Mouse (Mus musculus) neural tube, embryonic 15.5 days (tissue): ENCODE results near the gene Col9a2. TPM values are rescaled to one million over a fixed set of nuclear protein-coding genes. Genes with fewer than 3 reads are reported as not detected.

Source experiments
- ATAC-seq: fragments of 200-750 bp; cut with Nextera tagmentation; 2 replicates; pipeline ENCODE4 v1.8.0; 2017; ENCODE audit warnings: mild to moderate bottlenecking, moderate TSS enrichment, moderate library complexity; ENCODE audit not compliant: low FRiP score
- H3K27ac ChIP-seq: fragments of 300-500 bp; sonication (generic); replicated peaks from 2 replicates; pipeline ENCODE4 v1.5.1; 2015; ENCODE audit warnings: mild to moderate bottlenecking, inconsistent platforms
- H3K27me3 ChIP-seq: fragments of 300-500 bp; sonication (generic); replicated peaks from 2 replicates; pipeline ENCODE4 v1.6.1; 2015; ENCODE audit warnings: inconsistent platforms
- H3K36me3 ChIP-seq: fragments of 300-500 bp; sonication (generic); 2 replicates; pipeline ENCODE4 v1.6.1; 2015; ENCODE audit warnings: inconsistent platforms
- H3K4me1 ChIP-seq: fragments of 300-500 bp; sonication (generic); 2 replicates; pipeline ENCODE4 v1.6.1; 2015; ENCODE audit warnings: inconsistent platforms
- H3K4me2 ChIP-seq: fragments of 300-500 bp; sonication (generic); 2 replicates; pipeline ENCODE4 v1.6.1; 2015; ENCODE audit warnings: inconsistent platforms, mild to moderate bottlenecking, moderate library complexity
- H3K4me3 ChIP-seq: fragments of 300-500 bp; sonication (generic); replicated peaks from 2 replicates; pipeline ENCODE4 v1.5.1; 2015; ENCODE audit warnings: mild to moderate bottlenecking, inconsistent platforms
- H3K9ac ChIP-seq: fragments of 300-500 bp; sonication (generic); replicated peaks from 2 replicates; pipeline ENCODE4 v1.6.1; 2015; ENCODE audit warnings: mild to moderate bottlenecking, inconsistent platforms
- H3K9me3 ChIP-seq: fragments of 300-500 bp; sonication (generic); replicated peaks from 2 replicates; pipeline ENCODE4 v1.6.1; 2016; ENCODE audit warnings: inconsistent platforms
- WGBS: fragments of 180-500 bp; shearing (Covaris S2); methylation state at CpG from one replicate; pipeline ENCODE4 v1.1.7; 2015; ENCODE audit warnings: mixed read lengths; 5-methylcytosine and 5-hydroxymethylcytosine counted together
- polyA plus RNA-seq: library from polyadenylated mRNA; unstranded; fragments of >200 nt; fragmentation: Nextera tagmentation; extraction: Ambion mirVana; gene quantifications from 2 replicates; pipeline ENCODE4 v1.2.1, GENCODE M21; 2015

Gene Col9a2
- polyA plus RNA-seq, 1 experiment from 2014 or later: 36.1 TPM

- WGBS: 93% methylated on average over 2 of the region's 2 CpGs
- Histone ChIP-seq H3K4me3 (no peak overlapping the region), H3K4me1 (no peaks in the 10 kb centered on the region), H3K9ac (no peak overlapping the region), H3K27ac (no peak overlapping the region), H3K4me2 (no peak overlapping the region), H3K36me3 (no peaks in the 10 kb centered on the region), H3K27me3 (no peaks in the 10 kb centered on the region), H3K9me3 (no peaks in the 10 kb centered on the region)
- ATAC-seq: no peak
Measured at GRCm38 (mm10) chr4:121023941-121024340, 15.2 kb upstream of the Col9a2 start.

- Histone ChIP-seq H3K9me3 (no peaks in the 10 kb centered on the region), H3K27me3 (no peaks in the 10 kb centered on the region), H3K9ac (no peak overlapping the region), H3K4me1 (no peaks in the 10 kb centered on the region), H3K4me3 (no peak overlapping the region), H3K36me3 (no peaks in the 10 kb centered on the region), H3K4me2 (no peak overlapping the region), H3K27ac (no peak overlapping the region)
- ATAC-seq: no peak
- WGBS: 52% methylated on average over 2 of the region's 2 CpGs
Measured at GRCm38 (mm10) chr4:121025681-121026080, 13.5 kb upstream of the Col9a2 start.

GRCm38 (mm10) chr4:121028146-121028545, 11.0 kb upstream of the Col9a2 start:
- ATAC-seq: no peak
- H3K9me3 ChIP-seq: no peaks in the 10 kb centered on the region
- H3K4me2 ChIP-seq: no peak overlapping the region
- 79% methylated on average over 1 of the region's 1 CpGs for whole genome bisulfite sequencing
- no peaks in the 10 kb centered on the region for H3K4me1 ChIP-seq
- no peaks in the 10 kb centered on the region for H3K27me3 ChIP-seq
- H3K27ac ChIP-seq: no peak overlapping the region
- no peak overlapping the region for H3K9ac ChIP-seq
- H3K4me3 ChIP-seq: no peak overlapping the region
- H3K36me3 ChIP-seq: no peaks in the 10 kb centered on the region

GRCm38 (mm10) chr4:121028659-121029392, 10.4 kb upstream of the Col9a2 start:
- Histone ChIP-seq H3K27me3 (no peaks in the 10 kb centered on the region), H3K4me3 (no peak overlapping the region), H3K4me1 (no peaks in the 10 kb centered on the region), H3K27ac (no peak overlapping the region), H3K9ac (no peak overlapping the region), H3K36me3 (no peaks in the 10 kb centered on the region), H3K4me2 (no peak overlapping the region), H3K9me3 (no peaks in the 10 kb centered on the region)
- WGBS: 31% methylated on average over 14 of the region's 14 CpGs
- ATAC-seq: no peak

- no peaks in the 10 kb centered on the region for H3K4me1 ChIP-seq
- H3K9ac ChIP-seq: no peak overlapping the region
- WGBS: 79% methylated on average over 3 of the region's 3 CpGs
- H3K27ac ChIP-seq: no peak overlapping the region
- ATAC-seq: no peak
- no peaks in the 10 kb centered on the region for H3K9me3 ChIP-seq
- H3K27me3 ChIP-seq: no peaks in the 10 kb centered on the region
- H3K36me3 ChIP-seq: no peaks in the 10 kb centered on the region
- H3K4me2 ChIP-seq: no peak overlapping the region
- no peak overlapping the region for H3K4me3 ChIP-seq
Measured at GRCm38 (mm10) chr4:121029632-121030031, 9.6 kb upstream of the Col9a2 start.

GRCm38 (mm10) chr4:121031440-121031839, 7.7 kb upstream of the Col9a2 start:
- no peaks in the 10 kb centered on the region for H3K9me3 ChIP-seq
- H3K4me3 ChIP-seq: no peak overlapping the region
- no peak for ATAC-seq
- no peaks in the 10 kb centered on the region for H3K27me3 ChIP-seq
- no peaks in the 10 kb centered on the region for H3K4me1 ChIP-seq
- no peaks in the 10 kb centered on the region for H3K36me3 ChIP-seq
- H3K27ac ChIP-seq: no peak overlapping the region
- H3K9ac ChIP-seq: no peak overlapping the region
- no peak overlapping the region for H3K4me2 ChIP-seq
- WGBS: 54% methylated on average over 4 of the region's 4 CpGs

GRCm38 (mm10) chr4:121033006-121033405, 6.2 kb upstream of the Col9a2 start:
- Histone ChIP-seq H3K27me3 (no peaks in the 10 kb centered on the region), H3K9me3 (no peaks in the 10 kb centered on the region), H3K9ac (no peak overlapping the region), H3K36me3 (no peaks in the 10 kb centered on the region), H3K4me2 (no peak overlapping the region), H3K27ac (no peak overlapping the region), H3K4me1 (no peaks in the 10 kb centered on the region), H3K4me3 (no peak overlapping the region)
- WGBS: 79% methylated on average over 2 of the region's 2 CpGs
- ATAC-seq: no peak

GRCm38 (mm10) chr4:121040323-121040722, 1.1 kb downstream of the Col9a2 start:
- 62% methylated on average over 14 of the region's 14 CpGs for WGBS
- ATAC-seq: peak; percentile 5; the same call in 1 of the 2 replicates
- Histone ChIP-seq H3K36me3 (no peaks in the 10 kb centered on the region), H3K4me2 (peak overlapping the region; percentile 79), H3K9ac (no peak overlapping the region), H3K27ac (peak overlapping the region; percentile 71; the same call in 1 of the 2 replicates), H3K9me3 (no peaks in the 10 kb centered on the region), H3K4me1 (peaks cover 31% of the 10 kb centered on the region), H3K4me3 (peak overlapping the region; percentile 46), H3K27me3 (peaks cover 12% of the 10 kb centered on the region; the same call in 1 of the 2 replicates)

- peak; percentile 69 for ATAC-seq
- H3K4me3 ChIP-seq: peak overlapping the region; percentile 1; the same call in 1 of the 2 replicates
- H3K4me1 ChIP-seq: peaks cover 31% of the 10 kb centered on the region
- H3K27ac ChIP-seq: peak overlapping the region; percentile 71
- H3K9me3 ChIP-seq: no peaks in the 10 kb centered on the region
- peak overlapping the region; percentile 79 for H3K4me2 ChIP-seq
- peaks cover 12% of the 10 kb centered on the region; the same call in 1 of the 2 replicates for H3K27me3 ChIP-seq
- no peak overlapping the region for H3K9ac ChIP-seq
- 10% methylated on average over 18 of the region's 18 CpGs for WGBS
- no peaks in the 10 kb centered on the region for H3K36me3 ChIP-seq
Measured at GRCm38 (mm10) chr4:121040897-121041671, 1.9 kb downstream of the Col9a2 start.

- H3K9me3 ChIP-seq: no peaks in the 10 kb centered on the region
- peaks cover 31% of the 10 kb centered on the region for H3K4me1 ChIP-seq
- WGBS: 55% methylated on average over 5 of the region's 5 CpGs
- H3K27me3 ChIP-seq: peaks cover 12% of the 10 kb centered on the region; the same call in 1 of the 2 replicates
- no peak overlapping the region for H3K4me3 ChIP-seq
- no peaks in the 10 kb centered on the region for H3K36me3 ChIP-seq
- H3K27ac ChIP-seq: peak overlapping the region; percentile 71; the same call in 1 of the 2 replicates
- H3K9ac ChIP-seq: no peak overlapping the region
- no peak overlapping the region for H3K4me2 ChIP-seq
- ATAC-seq: no peak
Measured at GRCm38 (mm10) chr4:121042472-121042871, 3.3 kb downstream of the Col9a2 start.

GRCm38 (mm10) chr4:121042946-121043345, 3.8 kb downstream of the Col9a2 start:
- Histone ChIP-seq H3K4me3 (no peak overlapping the region), H3K27me3 (peaks cover 12% of the 10 kb centered on the region; the same call in 1 of the 2 replicates), H3K4me2 (no peak overlapping the region), H3K9ac (no peak overlapping the region), H3K9me3 (no peaks in the 10 kb centered on the region), H3K36me3 (no peaks in the 10 kb centered on the region), H3K27ac (no peak overlapping the region), H3K4me1 (peaks cover 31% of the 10 kb centered on the region)
- 43% methylated on average over 3 of the region's 3 CpGs for WGBS
- ATAC-seq: no peak

- ATAC-seq: peak; percentile 14; the same call in 1 of the 2 replicates
- H3K9ac ChIP-seq: no peak overlapping the region
Measured at GRCm38 (mm10) chr4:121051863-121052262, 12.7 kb downstream of the Col9a2 start.

More at GRCm38 (mm10) chr4:121051863-121052262, 12.7 kb downstream of the Col9a2 start:
- Histone ChIP-seq H3K9me3 (no peaks in the 10 kb centered on the region), H3K27ac (no peak overlapping the region), H3K4me2 (peak overlapping the region; percentile 54), H3K4me1 (peaks cover 11% of the 10 kb centered on the region), H3K4me3 (no peak overlapping the region), H3K36me3 (0 out of 2 replicates have a peak, but pooled peaks cover 3% of the 10 kb centered on the region), H3K27me3 (no peaks in the 10 kb centered on the region)
- 24% methylated on average over 4 of the region's 4 CpGs for WGBS
